Mouse (Mus musculus) hindbrain, postnatal 0 days (tissue): ENCODE measurements around the gene Tmem100. TPM values are rescaled to one million over a fixed set of nuclear protein-coding genes. Genes with fewer than 3 reads are reported as not detected.

Source experiments
- ATAC-seq: fragments of 200-750 bp; cut with Nextera tagmentation; 2 replicates; pipeline ENCODE4 v1.8.0; 2017; ENCODE audit warnings: mild to moderate bottlenecking, moderate TSS enrichment, moderate library complexity
- DNase-seq: peaks from one replicate; pipeline ENCODE4 v3.0.0-alpha.2; 2015; ENCODE audit warnings: low spot score
- H3K27ac ChIP-seq: fragments of 300-500 bp; sonication (generic); 2 replicates; pipeline ENCODE4 v1.5.1; 2014; ENCODE audit warnings: mild to moderate bottlenecking
- H3K27me3 ChIP-seq: fragments of 300-500 bp; sonication (generic); 2 replicates; pipeline ENCODE4 v1.6.1; 2014; ENCODE audit warnings: low read length, mixed read lengths; ENCODE audit not compliant: insufficient read depth
- H3K36me3 ChIP-seq: fragments of 300-500 bp; sonication (generic); 2 replicates; pipeline ENCODE4 v1.6.1; 2014; ENCODE audit warnings: low read length, mixed read lengths; ENCODE audit not compliant: insufficient read depth
- H3K4me1 ChIP-seq: fragments of 300-500 bp; sonication (generic); 2 replicates; pipeline ENCODE4 v1.6.1; 2014; ENCODE audit warnings: antibody characterized with exemption, low read length, mixed read lengths; ENCODE audit not compliant: insufficient read depth
- H3K4me2 ChIP-seq: fragments of 300-500 bp; sonication (generic); 2 replicates; pipeline ENCODE4 v1.6.1; 2014; ENCODE audit warnings: low read depth, mild to moderate bottlenecking, low read length, moderate library complexity, mixed read lengths
- H3K4me3 ChIP-seq: fragments of 300-500 bp; sonication (generic); 2 replicates; pipeline ENCODE4 v1.5.1; 2014; ENCODE audit warnings: low read length
- H3K9ac ChIP-seq: fragments of 300-500 bp; sonication (generic); replicated peaks from 2 replicates; pipeline ENCODE4 v1.6.1; 2014; ENCODE audit warnings: mild to moderate bottlenecking, low read length, moderate library complexity, mixed read lengths
- H3K9me3 ChIP-seq: fragments of 300-500 bp; sonication (generic); 2 replicates; pipeline ENCODE4 v1.6.1; 2016; ENCODE audit warnings: low read length, mixed read lengths
- CTCF ChIP-seq: IDR thresholded peaks from 2 replicates; pipeline ENCODE4 v1.5.1; 2016; ENCODE audit warnings: antibody characterized with exemption, control low read depth, low read depth
- WGBS: fragments of 180-500 bp; shearing (Covaris S2); extraction: QIAGEN DNeasy Blood & Tissue Kit; methylation state at CpG from one replicate; pipeline ENCODE4 v1.1.7; 2014; 5-methylcytosine and 5-hydroxymethylcytosine counted together
- polyA plus RNA-seq: library from polyadenylated mRNA; unstranded; fragments of >200 nt; fragmentation: Nextera tagmentation; extraction: Ambion mirVana; gene quantifications from 2 replicates; pipeline ENCODE4 v1.2.1, GENCODE M21; 2015
- total RNA-seq: library from RNA; depleted of rRNA; stranded (reverse); fragments of >200 nt; gene quantifications from 2 replicates; pipeline ENCODE4 v1.2.3, GENCODE M21; 2014; rRNA removed

Tmem100 gene
- total and polyA plus RNA-seq, 2 experiments from 2014 or later, result 11.6 to 19.3 TPM

DNA sequence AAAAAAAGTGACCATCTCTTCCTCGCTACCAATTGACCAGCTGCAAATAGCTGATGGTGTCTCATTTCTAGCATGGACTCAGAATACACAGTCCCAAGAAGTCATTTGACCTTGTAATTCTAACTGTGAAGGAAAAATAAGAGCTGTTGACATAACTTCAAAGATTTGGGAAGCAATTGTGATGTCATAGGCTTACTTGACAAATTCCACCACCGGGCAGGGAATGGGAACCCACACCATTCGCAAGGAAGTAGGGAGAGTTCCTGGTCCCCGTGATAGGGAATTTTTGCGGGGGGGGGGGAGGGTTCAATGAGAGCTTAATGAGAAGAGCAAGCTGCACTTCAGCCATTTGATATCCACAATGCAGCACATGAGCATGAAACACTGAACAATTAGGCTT is 43.1 kb downstream of the Tmem100 start:
- Histone ChIP-seq H3K9me3 (no peaks in the 10 kb centered on the region), H3K27me3 (no peaks in the 10 kb centered on the region), H3K27ac (no peak overlapping the region), H3K4me1 (no peaks in the 10 kb centered on the region), H3K4me3 (no peak overlapping the region), H3K36me3 (no peaks in the 10 kb centered on the region), H3K9ac (no peak overlapping the region), H3K4me2 (no peak overlapping the region)
- WGBS, result 88% methylated on average over 5 of the region's 5 CpGs
- ATAC-seq, result no peak
- no peak for DNase-seq
- TF ChIP-seq CTCF, result no peak

DNA sequence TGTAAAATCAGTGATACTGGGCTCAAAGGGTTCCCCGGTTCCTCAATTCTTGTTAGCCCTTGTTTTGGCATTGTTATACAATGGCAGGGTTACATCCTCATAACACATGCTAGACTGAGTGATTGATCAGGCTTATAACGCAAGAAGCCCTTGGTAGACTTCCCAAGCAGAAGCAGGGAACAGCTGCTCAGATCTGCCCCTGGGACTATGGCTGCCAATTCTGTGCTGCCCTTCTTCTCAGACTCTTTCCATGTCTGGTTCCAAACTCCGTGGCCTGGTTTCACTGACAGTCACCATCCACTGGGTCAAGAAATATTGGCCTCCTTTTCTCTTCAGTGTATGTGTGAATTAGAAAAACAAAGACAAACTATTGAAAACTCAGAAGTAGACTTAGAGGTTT is 46.5 kb downstream of the Tmem100 start:
- H3K27ac ChIP-seq, result no peak overlapping the region
- DNase-seq (no peak), ATAC-seq (no peak)
- no peaks in the 10 kb centered on the region for H3K27me3 ChIP-seq
- H3K4me3 ChIP-seq, result no peak overlapping the region
- H3K9ac ChIP-seq, result no peak overlapping the region
- TF ChIP-seq CTCF, result no peak
- H3K4me2 ChIP-seq, result no peak overlapping the region
- WGBS, result 74% methylated on average over 3 of the region's 3 CpGs
- no peaks in the 10 kb centered on the region for H3K4me1 ChIP-seq
- H3K36me3 ChIP-seq, result no peaks in the 10 kb centered on the region
- no peaks in the 10 kb centered on the region for H3K9me3 ChIP-seq

DNA sequence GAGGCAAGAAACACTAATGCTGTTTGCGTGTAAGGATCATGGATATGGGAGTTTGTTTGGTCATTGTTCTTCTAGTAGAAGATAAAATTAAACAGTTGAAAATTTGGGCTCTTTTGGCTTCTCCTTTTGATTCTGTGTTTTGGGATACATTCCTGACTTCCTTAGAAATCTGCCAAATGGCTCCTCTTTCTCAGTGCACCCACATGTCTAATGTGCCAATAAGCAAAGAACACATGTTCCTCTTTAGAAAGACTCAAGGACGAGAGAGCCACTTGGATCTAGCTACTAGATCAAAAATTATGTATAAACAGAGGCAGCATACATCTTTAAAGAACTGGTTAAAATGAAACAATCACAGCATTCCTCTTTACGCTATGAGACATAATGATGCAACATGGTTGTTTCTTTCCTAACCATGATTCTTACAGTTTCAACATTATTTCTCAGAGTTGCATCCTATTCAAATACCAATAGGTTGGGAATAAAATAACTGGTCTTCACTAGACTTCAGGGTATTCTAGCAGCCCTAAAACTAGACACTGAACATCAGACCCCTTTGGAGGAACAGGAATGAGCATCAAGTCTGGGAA is 50.6 kb downstream of the Tmem100 start:
- 83% methylated on average over 3 of the region's 3 CpGs for WGBS
- Histone ChIP-seq H3K9me3 (no peaks in the 10 kb centered on the region), H3K36me3 (no peaks in the 10 kb centered on the region), H3K27me3 (no peaks in the 10 kb centered on the region), H3K4me1 (no peaks in the 10 kb centered on the region), H3K9ac (no peak overlapping the region), H3K4me2 (no peak overlapping the region), H3K27ac (no peak overlapping the region), H3K4me3 (no peak overlapping the region)
- ATAC-seq, result no peak
- no peak for TF ChIP-seq CTCF
- DNase-seq, result no peak

GRCm38 (mm10) chr11:90081820-90082596 is 51.9 kb downstream of the Tmem100 start:
- 89% methylated on average over 10 of the region's 10 CpGs for WGBS
- no peak overlapping the region for H3K4me3 ChIP-seq
- H3K36me3 ChIP-seq, result no peaks in the 10 kb centered on the region
- no peak overlapping the region for H3K9ac ChIP-seq
- TF ChIP-seq CTCF, result no peak
- DNase-seq, result no peak
- no peak overlapping the region for H3K4me2 ChIP-seq
- H3K27ac ChIP-seq, result no peak overlapping the region
- H3K27me3 ChIP-seq, result no peaks in the 10 kb centered on the region
- no peak for ATAC-seq
- H3K4me1 ChIP-seq, result no peaks in the 10 kb centered on the region
- no peaks in the 10 kb centered on the region for H3K9me3 ChIP-seq

GRCm38 (mm10) chr11:90083042-90083441 is 52.9 kb downstream of the Tmem100 start:
- no peaks in the 10 kb centered on the region for H3K9me3 ChIP-seq
- no peaks in the 10 kb centered on the region for H3K36me3 ChIP-seq
- H3K4me2 ChIP-seq, result no peak overlapping the region
- no peaks in the 10 kb centered on the region for H3K4me1 ChIP-seq
- no peak overlapping the region for H3K27ac ChIP-seq
- no peaks in the 10 kb centered on the region for H3K27me3 ChIP-seq
- no peak overlapping the region for H3K4me3 ChIP-seq
- 72% methylated on average over 3 of the region's 3 CpGs for WGBS
- no peak overlapping the region for H3K9ac ChIP-seq
- no peak for DNase-seq
- ATAC-seq, result no peak
- TF ChIP-seq CTCF, result no peak

- Histone ChIP-seq H3K27ac (no peak overlapping the region), H3K4me1 (no peaks in the 10 kb centered on the region), H3K9me3 (no peaks in the 10 kb centered on the region), H3K36me3 (no peaks in the 10 kb centered on the region), H3K9ac (no peak overlapping the region), H3K27me3 (no peaks in the 10 kb centered on the region), H3K4me2 (no peak overlapping the region), H3K4me3 (no peak overlapping the region)
- DNase-seq (no peak), ATAC-seq (no peak)
- no peak for TF ChIP-seq CTCF
- WGBS, result 54% methylated on average over 5 of the region's 5 CpGs
These were observed 54.0 kb downstream of the Tmem100 start for GRCm38 (mm10) chr11:90084166-90084565.

Other genes starting within 250 kb of the Tmem100 start
- gene Pctp, start 27.5 kb upstream of the Tmem100 start, total RNA-seq, result 0.42 and 1.5 TPM in 2 replicates
- gene Pctp, start 27.5 kb upstream of the Tmem100 start, polyA plus RNA-seq, result 1.3 and 1.5 TPM in 2 replicates
- 5.6 and 13.5 TPM in 2 replicates for gene Gm45716, start 157.3 kb downstream of the Tmem100 start, total RNA-seq
- gene Gm45716, start 157.3 kb downstream of the Tmem100 start, polyA plus RNA-seq, result 22.2 and 22.9 TPM in 2 replicates
- gene Mmd, start 219.1 kb downstream of the Tmem100 start, total RNA-seq, result 200 and 229 TPM in 2 replicates
- gene Mmd, start 219.1 kb downstream of the Tmem100 start, polyA plus RNA-seq, result 97.2 and 101 TPM in 2 replicates